Mouse (Mus musculus): ENCODE measurements around the gene Wwc2. TPM values are rescaled to one million over a fixed set of nuclear protein-coding genes. Genes with fewer than 3 reads are reported as not detected.
A peak's percentile ranks its signal among the peaks of the same experiment; 100 is the strongest.

Wwc2 gene
- polyA plus RNA-seq, 1 experiment, result 1.9 TPM

GRCm38 (mm10) chr8:47947672-47948618 is 42.8 kb downstream of the Wwc2 start:
- Histone ChIP-seq H3K4me3 (ENCODE audit: extremely low read depth, insufficient read depth, insufficient read length) (peak overlapping the region; percentile 58), H3K4me1 (ENCODE audit: control insufficient read depth, insufficient read depth, insufficient read length) (peaks cover 2% of the 10 kb centered on the region; the same call in 1 of the 2 replicates), H3K27me3 (ENCODE audit: control insufficient read depth, insufficient read depth, low read length) (no peaks in the 10 kb centered on the region), H3K36me3 (ENCODE audit: control insufficient read depth, insufficient read depth, low read length) (no peaks in the 10 kb centered on the region), H3K27ac (ENCODE audit: insufficient read depth, low read length) (peak overlapping the region; percentile 80)
- 3% methylated on average over 19 of the region's 19 CpGs for WGBS
- TF ChIP-seq POLR2A (IDR thresholded peaks at IDR 0.05; ENCODE audit: low read depth, low read length) (peak; percentile 35), CTCF (IDR thresholded peaks at IDR 0.05; ENCODE audit: extremely low read depth, insufficient read depth, insufficient read length, insufficient replicate concordance) (no peak)
- peak in 1 of 2 experiments; percentile 29 for DNase-seq (ENCODE audit: low read depth in 1 of 2, low spot score in 2 of 2)

- Histone ChIP-seq H3K4me3 (ENCODE audit: extremely low read depth, insufficient read depth, insufficient read length) (no peak overlapping the region), H3K27me3 (ENCODE audit: control insufficient read depth, insufficient read depth, low read length) (no peaks in the 10 kb centered on the region), H3K4me1 (ENCODE audit: control insufficient read depth, insufficient read depth, insufficient read length) (no peaks in the 10 kb centered on the region; the same call in 1 of the 2 replicates), H3K27ac (ENCODE audit: insufficient read depth, low read length) (no peak overlapping the region), H3K36me3 (ENCODE audit: control insufficient read depth, insufficient read depth, low read length) (no peaks in the 10 kb centered on the region)
- WGBS, result 63% methylated on average over 10 of the region's 10 CpGs
- no peak for TF ChIP-seq POLR2A (IDR thresholded peaks at IDR 0.05; ENCODE audit: low read depth, low read length)
- peak; percentile 55; the same call in 1 of the 2 replicates for TF ChIP-seq CTCF (IDR thresholded peaks at IDR 0.05; ENCODE audit: extremely low read depth, insufficient read depth, insufficient read length, insufficient replicate concordance)
- peak in 1 of 2 experiments; percentile 31 for DNase-seq (ENCODE audit: low read depth in 1 of 2, low spot score in 2 of 2)
These were observed 47.7 kb downstream of the Wwc2 start for GRCm38 (mm10) chr8:47943049-47943448.

DNA sequence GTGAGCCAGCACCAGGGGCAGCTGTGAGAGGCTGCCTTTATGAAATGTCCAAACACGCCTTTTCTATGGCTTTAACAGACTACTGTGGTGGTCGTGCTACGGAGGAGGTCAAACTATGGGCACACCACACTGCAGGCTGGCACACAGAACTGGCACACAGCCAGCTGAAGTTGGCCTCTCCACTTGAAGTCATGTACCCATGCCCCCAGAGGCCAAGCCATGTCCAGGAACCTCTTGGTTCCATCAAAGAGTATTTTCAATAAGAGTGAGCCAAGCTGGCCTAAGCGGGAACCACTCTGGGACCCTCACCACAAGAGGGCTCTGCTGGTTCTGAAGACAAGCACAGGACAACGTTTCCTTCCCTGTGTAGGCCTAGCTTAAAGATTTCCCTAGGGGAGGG is 49.7 kb downstream of the Wwc2 start:
- Histone ChIP-seq H3K27me3 (ENCODE audit: control insufficient read depth, insufficient read depth, low read length) (no peaks in the 10 kb centered on the region), H3K4me1 (ENCODE audit: control insufficient read depth, insufficient read depth, insufficient read length) (no peaks in the 10 kb centered on the region; the same call in 1 of the 2 replicates), H3K36me3 (ENCODE audit: control insufficient read depth, insufficient read depth, low read length) (no peaks in the 10 kb centered on the region), H3K4me3 (ENCODE audit: extremely low read depth, insufficient read depth, insufficient read length) (no peak overlapping the region), H3K27ac (ENCODE audit: insufficient read depth, low read length) (no peak overlapping the region)
- TF ChIP-seq CTCF (IDR thresholded peaks at IDR 0.05; ENCODE audit: extremely low read depth, insufficient read depth, insufficient read length, insufficient replicate concordance) (no peak), POLR2A (IDR thresholded peaks at IDR 0.05; ENCODE audit: low read depth, low read length) (no peak)
- WGBS, result 69% methylated on average over 4 of the region's 5 CpGs
- DNase-seq (ENCODE audit: low read depth in 1 of 2, low spot score in 2 of 2), result no peak

- Histone ChIP-seq H3K4me3 (ENCODE audit: extremely low read depth, insufficient read depth, insufficient read length) (no peak overlapping the region), H3K36me3 (ENCODE audit: control insufficient read depth, insufficient read depth, low read length) (no peaks in the 10 kb centered on the region), H3K27ac (ENCODE audit: insufficient read depth, low read length) (no peak overlapping the region), H3K27me3 (ENCODE audit: control insufficient read depth, insufficient read depth, low read length) (no peaks in the 10 kb centered on the region), H3K4me1 (ENCODE audit: control insufficient read depth, insufficient read depth, insufficient read length) (no peaks in the 10 kb centered on the region)
- no peak for DNase-seq (ENCODE audit: low read depth in 1 of 2, low spot score in 2 of 2)
- 76% methylated on average over 10 of the region's 10 CpGs for whole genome bisulfite sequencing
- TF ChIP-seq CTCF (IDR thresholded peaks at IDR 0.05; ENCODE audit: extremely low read depth, insufficient read depth, insufficient read length, insufficient replicate concordance) (no peak), POLR2A (IDR thresholded peaks at IDR 0.05; ENCODE audit: low read depth, low read length) (no peak)
These were observed 50.5 kb downstream of the Wwc2 start for GRCm38 (mm10) chr8:47939933-47940870.

DNA sequence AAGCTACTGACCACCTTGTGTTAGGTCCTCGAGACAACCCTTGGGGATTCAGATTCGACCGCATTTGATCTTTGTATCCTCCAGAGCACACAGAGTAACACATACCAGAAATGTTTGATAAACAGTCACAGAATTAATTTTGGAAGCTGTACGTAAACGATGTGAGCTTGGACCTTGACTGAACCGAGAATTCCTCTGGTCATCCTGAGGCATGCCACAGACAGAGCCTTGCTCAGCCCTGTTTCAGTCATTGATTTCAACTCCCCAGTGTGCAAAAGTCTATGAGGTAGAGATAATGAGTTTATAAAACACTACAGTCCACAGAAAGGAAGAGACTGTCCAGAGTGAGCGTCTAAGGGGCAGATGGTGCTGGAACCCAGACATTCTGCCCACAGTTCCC is 51.5 kb downstream of the Wwc2 start:
- no peak overlapping the region for H3K27ac ChIP-seq (ENCODE audit: insufficient read depth, low read length)
- no peaks in the 10 kb centered on the region for H3K4me1 ChIP-seq (ENCODE audit: control insufficient read depth, insufficient read depth, insufficient read length)
- no peaks in the 10 kb centered on the region for H3K36me3 ChIP-seq (ENCODE audit: control insufficient read depth, insufficient read depth, low read length)
- DNase-seq (ENCODE audit: low read depth in 1 of 2, low spot score in 2 of 2), result no peak
- no peak overlapping the region for H3K4me3 ChIP-seq (ENCODE audit: extremely low read depth, insufficient read depth, insufficient read length)
- H3K27me3 ChIP-seq (ENCODE audit: control insufficient read depth, insufficient read depth, low read length), result no peaks in the 10 kb centered on the region
- 88% methylated on average over 7 of the region's 7 CpGs for WGBS
- no peak for TF ChIP-seq CTCF (IDR thresholded peaks at IDR 0.05; ENCODE audit: extremely low read depth, insufficient read depth, insufficient read length, insufficient replicate concordance)
- no peak for TF ChIP-seq POLR2A (IDR thresholded peaks at IDR 0.05; ENCODE audit: low read depth, low read length)

GRCm38 (mm10) chr8:47936386-47936785 is 54.3 kb downstream of the Wwc2 start:
- Histone ChIP-seq H3K4me3 (ENCODE audit: extremely low read depth, insufficient read depth, insufficient read length) (no peak overlapping the region), H3K36me3 (ENCODE audit: control insufficient read depth, insufficient read depth, low read length) (no peaks in the 10 kb centered on the region), H3K4me1 (ENCODE audit: control insufficient read depth, insufficient read depth, insufficient read length) (no peaks in the 10 kb centered on the region), H3K27ac (ENCODE audit: insufficient read depth, low read length) (no peak overlapping the region), H3K27me3 (ENCODE audit: control insufficient read depth, insufficient read depth, low read length) (no peaks in the 10 kb centered on the region)
- DNase-seq (ENCODE audit: low read depth in 1 of 2, low spot score in 2 of 2), result no peak
- TF ChIP-seq POLR2A (IDR thresholded peaks at IDR 0.05; ENCODE audit: low read depth, low read length) (no peak), CTCF (IDR thresholded peaks at IDR 0.05; ENCODE audit: extremely low read depth, insufficient read depth, insufficient read length, insufficient replicate concordance) (no peak)
- WGBS, result 81% methylated on average over 9 of the region's 9 CpGs

All from spleen, adult 2 months (tissue).